In genomic region chr15:78119248-78119647, GRCm38 (mm10) we compare ENCODE assay signal across 9 mouse cellular contexts. TPM values are rescaled to one million over a fixed set of nuclear protein-coding genes. Genes with fewer than 3 reads are reported as not detected.
DNase-seq lines count a peak whose midpoint lies in the region; ATAC-seq and TF ChIP-seq lines count a peak whose summit lies in the region.
"Had no signal": no experiment of that assay in that cellular context is flagged by ENCODE, and none has a peak within 500 bp of the region (broad histone marks: within the 10 kb centered on the region; RNA-seq: fewer than 3 reads in every experiment).

No protein-coding gene starts in this region.

- TF ChIP-seq CTCF in cortical plate, adult 2 months (IDR thresholded peaks at IDR 0.05; ENCODE audit: extremely low read depth, insufficient read depth, low read length): no peak

- H3K27ac ChIP-seq in kidney, embryonic 16.5 days (ENCODE audit: low read length): no peak overlapping the region
- peak overlapping the region; percentile 97 for H3K27ac ChIP-seq in cortical plate, adult 2 months (ENCODE audit: insufficient read depth, low read length)
- peak overlapping the region; percentile 69 for H3K27ac ChIP-seq in forebrain, embryonic 16.5 days (ENCODE audit: low read length)
- H3K27ac ChIP-seq in midbrain, embryonic 11.5 days (ENCODE audit: low read depth, low read length): no peak overlapping the region

- H3K36me3 ChIP-seq in kidney, embryonic 16.5 days (ENCODE audit: insufficient read depth, low read length): no peaks in the 10 kb centered on the region
- no peaks in the 10 kb centered on the region for H3K36me3 ChIP-seq in forebrain, embryonic 16.5 days (ENCODE audit: control insufficient read depth, insufficient read depth)
- H3K36me3 ChIP-seq in midbrain, embryonic 11.5 days (ENCODE audit: control insufficient read depth, insufficient read depth, low read length): no peaks in the 10 kb centered on the region

- TF ChIP-seq POLR2A in cortical plate, adult 2 months (IDR thresholded peaks at IDR 0.05; ENCODE audit: extremely low read depth, insufficient read depth, low read length): no peak

- peaks cover 14% of the 10 kb centered on the region for H3K27me3 ChIP-seq in kidney, embryonic 16.5 days (ENCODE audit: insufficient read depth, low read length)
- H3K27me3 ChIP-seq in forebrain, embryonic 16.5 days (replicated peaks; ENCODE audit: control insufficient read depth, insufficient read depth, low read length): no peaks in the 10 kb centered on the region
- no peaks in the 10 kb centered on the region; the same call in none of the 2 replicates for H3K27me3 ChIP-seq in midbrain, embryonic 11.5 days (ENCODE audit: control insufficient read depth, insufficient read depth, low read length)

- peak overlapping the region; percentile 49 for H3K4me2 ChIP-seq in kidney, embryonic 16.5 days (replicated peaks; ENCODE audit: low read depth, low read length)
- peak overlapping the region; percentile 80 for H3K4me2 ChIP-seq in forebrain, embryonic 16.5 days (ENCODE audit: low read length)
- H3K4me2 ChIP-seq in midbrain, embryonic 11.5 days: peak overlapping the region; percentile 62

- peaks cover 3% of the 10 kb centered on the region; the same call in 1 of the 2 replicates for H3K4me1 ChIP-seq in kidney, embryonic 16.5 days (ENCODE audit: insufficient read depth, low read length)
- no peaks in the 10 kb centered on the region; the same call in 1 of the 2 replicates for H3K4me1 ChIP-seq in cortical plate, adult 2 months (ENCODE audit: control insufficient read depth, insufficient read depth, low read length)
- H3K4me1 ChIP-seq in forebrain, embryonic 16.5 days (replicated peaks; ENCODE audit: control insufficient read depth, insufficient read depth, low read length): peaks cover 25% of the 10 kb centered on the region
- H3K4me1 ChIP-seq in midbrain, embryonic 11.5 days (ENCODE audit: control insufficient read depth, insufficient read depth, low read length): peaks cover 3% of the 10 kb centered on the region; the same call in 1 of the 2 replicates

- H3K9ac ChIP-seq in kidney, embryonic 16.5 days (replicated peaks; ENCODE audit: low read length): no peak overlapping the region
- H3K9ac ChIP-seq in forebrain, embryonic 16.5 days (replicated peaks; ENCODE audit: low read depth, low read length): peak overlapping the region; percentile 87
- peak overlapping the region; percentile 64 for H3K9ac ChIP-seq in midbrain, embryonic 11.5 days (ENCODE audit: low read length)

- no peaks in the 10 kb centered on the region for H3K9me3 ChIP-seq in kidney, embryonic 16.5 days (ENCODE audit: low read length)
- H3K9me3 ChIP-seq in forebrain, embryonic 16.5 days (ENCODE audit: control insufficient read depth, low read length): no peaks in the 10 kb centered on the region
- H3K9me3 ChIP-seq in midbrain, embryonic 11.5 days (ENCODE audit: control insufficient read depth, low read length): no peaks in the 10 kb centered on the region

- no peak for DNase-seq in kidney, adult 8-10 months
- DNase-seq in midbrain, embryonic 11.5 days (ENCODE audit: low spot score, missing footprints): peak; percentile 91
- no peak for DNase-seq in adipocyte (ENCODE audit: low spot score)
- DNase-seq in testis, postnatal 10 days (ENCODE audit: low spot score): no peak
- no peak for DNase-seq in kidney, adult 11 months

- H3K4me3 ChIP-seq in kidney, embryonic 16.5 days (ENCODE audit: low read length): peak overlapping the region; percentile 13; the same call in 1 of the 2 replicates
- H3K4me3 ChIP-seq in cortical plate, adult 2 months (ENCODE audit: insufficient read depth, low read length): peak overlapping the region; percentile 77
- peak overlapping the region; percentile 73 for H3K4me3 ChIP-seq in forebrain, embryonic 16.5 days (replicated peaks; ENCODE audit: low read length)
- H3K4me3 ChIP-seq in midbrain, embryonic 11.5 days (ENCODE audit: low read depth, low read length): peak overlapping the region; percentile 39

- no peak for ATAC-seq in kidney, embryonic 16.5 days (ENCODE audit: low FRiP score, low TSS enrichment)
- ATAC-seq in forebrain, embryonic 16.5 days: peak; percentile 49
- peak; percentile 48; the same call in 1 of the 2 replicates for ATAC-seq in midbrain, embryonic 11.5 days (ENCODE audit: low FRiP score)

- 6% methylated on average over 32 of the region's 39 CpGs for WGBS in kidney, embryonic 16.5 days
- 2% methylated on average over 39 of the region's 39 CpGs for WGBS in forebrain, embryonic 16.5 days
- WGBS in midbrain, embryonic 11.5 days: 4% methylated on average over 39 of the region's 39 CpGs

RNA-seq across cellular contexts. Expression of gene Cacng2, which starts 0.6 kb away (rescaled TPM):
- polyA plus RNA-seq in kidney, embryonic 16.5 days (2015; fragmentation: Nextera tagmentation; extraction: Ambion mirVana): not detected in 2 replicates
- polyA plus RNA-seq in cortical plate, adult 2 months (2012; rRNA removed): 28.2 and 28.4 TPM in 2 replicates
- polyA plus RNA-seq in forebrain, embryonic 16.5 days (2015; fragmentation: Nextera tagmentation; extraction: Ambion mirVana): 6.9 and 7.1 TPM in 2 replicates
- 1.1 and 1.7 TPM in 2 replicates for polyA plus RNA-seq in midbrain, embryonic 11.5 days (2014; fragmentation: Nextera tagmentation; extraction: Ambion mirVana)
- polyA plus RNA-seq: large intestine, adult 2 months had no signal

RNA-seq across cellular contexts. Expression of gene Ift27, which starts 54.7 kb away (rescaled TPM):
- 83.7 and 91.0 TPM in 2 replicates for polyA plus RNA-seq in kidney, embryonic 16.5 days (2015; fragmentation: Nextera tagmentation; extraction: Ambion mirVana)
- 43.9 and 44.4 TPM in 2 replicates for polyA plus RNA-seq in cortical plate, adult 2 months (2012; rRNA removed)
- polyA plus RNA-seq in forebrain, embryonic 16.5 days (2015; fragmentation: Nextera tagmentation; extraction: Ambion mirVana): 113 and 114 TPM in 2 replicates
- 138 and 148 TPM in 2 replicates for polyA plus RNA-seq in midbrain, embryonic 11.5 days (2014; fragmentation: Nextera tagmentation; extraction: Ambion mirVana)

Comparison
In these comparisons a context has a peak if more than half of its experiments do, and no peak if none do; other contexts are left out.
1. H3K27ac ChIP-seq: peak in cortical plate, adult 2 months (single experiment) and forebrain, embryonic 16.5 days (single experiment); none in kidney, embryonic 16.5 days (single experiment) and midbrain, embryonic 11.5 days (single experiment).
2. H3K4me3 ChIP-seq: peak in every context shown above with its lines; median percentile 77 in cortical plate, adult 2 months; 73 in forebrain, embryonic 16.5 days; 39 in midbrain, embryonic 11.5 days; 13 in kidney, embryonic 16.5 days.
3. Peak in every context shown above with its lines, with median percentiles within 50 percentile points of each other: H3K4me2 ChIP-seq.